Mouse (Mus musculus): ENCODE data around the gene Rabgap1l.

DNA sequence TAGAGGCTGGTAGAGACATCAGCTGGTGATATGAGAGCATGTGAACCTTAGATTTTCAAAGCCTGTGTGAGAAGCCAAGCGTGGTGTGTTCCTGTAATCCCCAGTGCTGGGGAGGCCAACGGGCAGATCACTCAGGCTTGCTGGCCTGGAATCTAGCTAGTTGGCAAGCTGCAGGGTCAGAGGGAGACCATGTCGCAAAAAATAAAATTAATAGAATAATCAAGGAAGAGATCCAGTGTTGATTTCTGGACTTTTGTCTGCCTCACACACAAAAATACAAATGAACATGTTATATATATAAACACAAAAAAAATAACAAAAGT, 196.1 kb downstream of the Rabgap1l start:
- no peak for TF ChIP-seq GATA1 (IDR thresholded peaks at IDR 0.05; ENCODE audit: borderline replicate concordance, low read length)
- TF ChIP-seq FLI1 (IDR thresholded peaks at IDR 0.05; ENCODE audit: low read length), result no peak
